Mouse (Mus musculus): Measurements from ENCODE around the gene Wdr41. TPM values are rescaled to one million over a fixed set of nuclear protein-coding genes. Genes with fewer than 3 reads are reported as not detected.

The Wdr41 gene
- polyA plus RNA-seq (2015; fragmentation: Nextera tagmentation; extraction: Ambion mirVana), result 26.4 and 27.0 TPM in 2 replicates

DNA sequence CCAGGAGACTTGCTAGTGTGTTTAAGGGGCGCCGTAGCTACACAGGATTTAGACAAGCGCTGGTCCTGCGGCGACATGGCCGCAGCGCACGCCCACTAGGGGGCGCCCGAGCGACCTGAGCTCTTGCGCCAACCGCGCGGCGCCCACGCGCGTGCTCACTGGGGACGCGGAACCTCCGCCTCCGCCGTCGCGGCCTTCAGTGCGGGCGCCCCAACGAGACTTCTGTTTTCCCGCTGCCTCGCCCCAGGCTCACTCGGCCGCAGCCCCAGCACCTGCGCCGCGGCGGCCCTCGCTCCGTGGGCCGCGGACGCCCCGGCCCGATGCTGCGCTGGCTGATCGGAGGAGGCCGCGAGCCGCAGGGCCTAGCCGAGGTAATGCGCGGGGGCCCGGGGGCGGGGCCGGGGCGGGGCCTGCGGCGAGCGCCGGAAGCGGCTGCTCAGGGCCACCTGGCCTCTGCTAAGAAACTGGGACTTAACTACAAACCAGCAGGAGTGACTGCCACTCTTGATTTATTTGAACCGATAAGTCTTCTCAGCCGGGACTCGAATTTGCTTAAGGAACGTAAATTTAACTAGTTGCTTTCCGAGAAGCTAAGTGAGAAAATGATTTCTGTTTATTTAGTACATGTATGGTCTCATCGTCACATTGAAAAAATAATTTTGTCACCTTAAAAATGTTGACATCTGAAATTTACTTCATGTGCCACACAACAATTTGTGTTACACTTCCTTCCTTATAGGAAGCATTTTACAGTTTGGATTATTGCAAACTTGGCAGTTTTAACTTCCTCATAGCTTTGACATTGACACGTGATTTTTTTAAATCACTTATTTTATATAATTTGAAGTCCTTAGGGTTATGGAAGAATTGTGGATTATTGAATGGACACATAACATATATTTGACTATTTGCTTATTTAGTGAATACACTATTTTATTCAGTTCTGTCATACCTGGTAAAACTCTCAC, at the start of gene Wdr41:
TSS of gene Wdr41 (plus strand) at position 126 of the 968 bp plus-strand sequence.
- 2% methylated on average over 68 of the region's 68 CpGs for WGBS
- peak; percentile 96 for ATAC-seq (ENCODE audit: insufficient number of reproducible peaks, low FRiP score, low TSS enrichment, low read depth)

DNA sequence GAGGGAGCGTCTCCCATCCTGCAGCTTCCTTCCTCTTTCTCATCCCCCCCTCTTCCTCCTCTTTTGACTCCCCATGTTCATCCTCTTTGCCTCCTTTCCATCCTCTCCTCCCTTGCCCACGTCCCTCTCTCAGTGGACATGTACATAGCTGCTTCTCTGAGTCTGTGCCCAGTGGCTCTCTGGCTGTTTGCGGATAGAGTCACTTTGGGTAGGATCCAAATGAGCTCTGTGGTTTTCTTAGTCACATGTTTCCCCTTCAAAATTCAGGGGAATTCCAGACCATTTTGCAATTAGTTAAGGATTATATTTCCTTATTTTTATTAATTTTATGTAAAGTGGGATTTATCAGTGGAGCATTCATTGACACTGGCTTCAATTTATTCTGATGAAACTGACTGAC, 48.1 kb upstream of the Wdr41 start:
- 60% methylated on average over 3 of the region's 3 CpGs for WGBS
- Histone ChIP-seq H3K4me3 (replicated peaks) (no peak overlapping the region), H3K9me3 (replicated peaks) (no peaks in the 10 kb centered on the region), H3K4me1 (no peaks in the 10 kb centered on the region), H3K36me3 (no peaks in the 10 kb centered on the region), H3K4me2 (replicated peaks) (no peak overlapping the region), H3K9ac (no peak overlapping the region), H3K27me3 (peaks cover 18% of the 10 kb centered on the region), H3K27ac (replicated peaks) (no peak overlapping the region)
- ATAC-seq (ENCODE audit: insufficient number of reproducible peaks, low FRiP score, low TSS enrichment, low read depth), result no peak

More for the DNA sequence above, at the start of gene Wdr41:
- peak within 1 kb of the TSS; percentile 98 for H3K27ac ChIP-seq (replicated peaks)
- H3K9ac ChIP-seq, result peak within 1 kb of the TSS; percentile 93
- H3K9me3 ChIP-seq (replicated peaks), result no peaks in the 10 kb centered on the region
- peaks cover 3% of the 10 kb centered on the region; the same call in 1 of the 2 replicates for H3K36me3 ChIP-seq
- H3K4me2 ChIP-seq (replicated peaks), result peak within 1 kb of the TSS; percentile 47
- H3K27me3 ChIP-seq, result no peaks in the 10 kb centered on the region
- peak within 1 kb of the TSS; percentile 73 for H3K4me3 ChIP-seq (replicated peaks)
- peaks cover 14% of the 10 kb centered on the region for H3K4me1 ChIP-seq

DNA sequence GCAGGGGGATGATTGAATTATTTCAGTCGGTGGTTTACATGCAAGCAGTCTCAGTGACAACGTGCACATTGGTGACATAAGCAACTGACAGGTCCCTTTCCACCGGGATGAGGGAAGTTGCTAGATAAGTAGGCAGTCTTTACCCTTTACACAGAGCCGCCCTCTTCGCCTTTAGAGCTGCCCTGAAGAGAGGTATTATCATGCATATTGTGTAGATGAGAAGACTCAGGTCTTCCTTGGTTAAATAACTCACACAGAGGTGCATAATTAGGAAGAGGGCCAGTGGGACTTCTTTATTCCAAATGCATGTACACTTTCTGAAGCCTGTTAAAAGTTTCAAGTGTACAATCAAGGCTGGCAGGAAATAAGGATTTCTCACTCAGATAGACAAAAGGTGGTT, 37.7 kb upstream of the Wdr41 start:
- no peaks in the 10 kb centered on the region for H3K9me3 ChIP-seq (replicated peaks)
- H3K4me3 ChIP-seq (replicated peaks), result no peak overlapping the region
- H3K27ac ChIP-seq (replicated peaks), result no peak overlapping the region
- no peak for ATAC-seq (ENCODE audit: insufficient number of reproducible peaks, low FRiP score, low TSS enrichment, low read depth)
- H3K27me3 ChIP-seq, result no peaks in the 10 kb centered on the region; the same call in 1 of the 2 replicates
- no peaks in the 10 kb centered on the region for H3K4me1 ChIP-seq
- WGBS, result 58% methylated on average over 5 of the region's 5 CpGs
- no peak overlapping the region for H3K9ac ChIP-seq
- H3K4me2 ChIP-seq (replicated peaks), result no peak overlapping the region
- H3K36me3 ChIP-seq, result no peaks in the 10 kb centered on the region

DNA sequence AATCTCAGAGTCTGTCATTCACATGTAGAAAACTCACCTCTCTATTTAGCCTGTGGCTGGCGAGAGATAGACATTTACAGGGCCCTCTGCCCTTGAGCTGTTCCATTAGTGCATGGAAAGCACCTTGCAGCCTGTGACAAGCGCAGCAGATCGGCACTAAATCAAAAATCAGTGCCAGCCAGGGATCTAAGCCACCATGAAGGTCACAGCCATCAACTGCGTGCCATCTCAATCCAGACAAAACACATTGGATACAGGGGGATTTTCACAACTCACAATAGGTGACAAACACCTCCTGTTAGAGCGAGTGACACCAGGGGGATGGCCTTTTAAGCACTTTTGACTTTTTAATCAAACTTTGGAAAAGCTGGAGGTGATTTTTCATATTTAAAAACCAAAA, 36.0 kb upstream of the Wdr41 start:
- H3K27me3 ChIP-seq, result no peaks in the 10 kb centered on the region; the same call in 1 of the 2 replicates
- no peak overlapping the region for H3K9ac ChIP-seq
- WGBS, result 66% methylated on average over 5 of the region's 5 CpGs
- no peaks in the 10 kb centered on the region for H3K36me3 ChIP-seq
- no peaks in the 10 kb centered on the region for H3K4me1 ChIP-seq
- no peak overlapping the region for H3K27ac ChIP-seq (replicated peaks)
- ATAC-seq (ENCODE audit: insufficient number of reproducible peaks, low FRiP score, low TSS enrichment, low read depth), result no peak
- H3K4me2 ChIP-seq (replicated peaks), result no peak overlapping the region
- no peaks in the 10 kb centered on the region for H3K9me3 ChIP-seq (replicated peaks)
- H3K4me3 ChIP-seq (replicated peaks), result no peak overlapping the region

DNA sequence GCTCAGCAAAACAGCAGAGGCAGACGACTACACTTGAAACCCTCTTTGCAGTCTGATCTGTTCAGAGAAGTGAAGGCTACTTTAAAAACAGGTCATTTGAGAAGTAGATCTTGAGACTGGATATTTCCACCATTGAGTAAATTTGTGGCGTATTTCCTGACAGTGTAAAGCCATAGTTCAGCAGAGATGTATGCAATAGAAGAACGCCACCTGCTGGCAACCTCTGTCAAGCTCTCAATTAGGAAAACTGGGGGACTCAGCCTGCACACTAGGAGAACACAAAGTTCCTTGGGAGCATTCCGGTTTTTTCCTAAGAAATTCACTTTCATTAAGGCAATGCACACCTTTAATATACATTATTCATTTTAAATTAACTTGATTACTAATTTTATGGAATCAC, 34.9 kb upstream of the Wdr41 start:
- Histone ChIP-seq H3K9me3 (replicated peaks) (no peaks in the 10 kb centered on the region), H3K9ac (no peak overlapping the region), H3K4me1 (no peaks in the 10 kb centered on the region), H3K36me3 (no peaks in the 10 kb centered on the region), H3K4me3 (replicated peaks) (no peak overlapping the region), H3K27ac (replicated peaks) (no peak overlapping the region), H3K27me3 (no peaks in the 10 kb centered on the region; the same call in 1 of the 2 replicates), H3K4me2 (replicated peaks) (no peak overlapping the region)
- WGBS, result 10% methylated on average over 4 of the region's 4 CpGs
- no peak for ATAC-seq (ENCODE audit: insufficient number of reproducible peaks, low FRiP score, low TSS enrichment, low read depth)

DNA sequence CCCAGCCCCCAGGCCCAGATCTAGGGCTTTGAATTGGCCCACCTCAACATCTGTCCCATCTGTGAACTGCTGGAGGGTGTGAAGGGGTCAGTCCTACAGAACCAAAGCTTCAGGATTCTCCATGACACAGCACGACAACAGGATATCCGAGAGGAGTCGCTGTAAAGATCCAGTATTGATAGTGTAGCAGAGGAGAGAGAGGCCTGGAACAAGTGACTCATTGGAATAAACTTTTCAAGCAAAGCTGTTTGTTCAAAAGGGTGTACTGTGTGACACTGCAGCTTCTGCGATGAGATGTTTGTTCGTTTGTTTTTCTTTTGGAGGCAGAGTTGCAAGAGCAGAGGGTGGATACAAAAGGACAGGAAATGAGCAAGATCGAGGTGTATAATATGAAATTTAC, 20.2 kb upstream of the Wdr41 start:
- Histone ChIP-seq H3K9me3 (replicated peaks) (no peaks in the 10 kb centered on the region), H3K36me3 (no peaks in the 10 kb centered on the region), H3K4me2 (replicated peaks) (no peak overlapping the region), H3K27me3 (no peaks in the 10 kb centered on the region), H3K27ac (replicated peaks) (no peak overlapping the region), H3K9ac (no peak overlapping the region), H3K4me3 (replicated peaks) (no peak overlapping the region), H3K4me1 (no peaks in the 10 kb centered on the region)
- no peak for ATAC-seq (ENCODE audit: insufficient number of reproducible peaks, low FRiP score, low TSS enrichment, low read depth)
- 63% methylated on average over 6 of the region's 6 CpGs for WGBS

DNA sequence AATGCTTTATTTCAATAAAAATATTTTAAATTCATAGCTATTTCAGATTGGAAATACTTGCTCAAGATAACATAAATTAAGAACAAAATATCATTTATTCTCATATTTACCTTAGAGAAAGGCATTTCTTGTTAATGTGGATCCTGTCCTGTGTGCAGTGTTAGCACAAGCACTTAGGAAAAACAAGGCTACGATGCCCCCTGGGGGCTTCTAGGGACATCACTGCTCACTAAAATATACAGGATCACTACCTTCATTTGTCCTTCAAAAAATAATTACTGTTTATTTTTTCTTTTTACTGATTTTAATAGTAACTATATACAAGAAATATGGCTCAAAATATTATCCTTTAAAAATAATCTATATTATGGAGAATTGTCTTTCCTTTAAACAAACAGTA, 18.2 kb upstream of the Wdr41 start:
- Histone ChIP-seq H3K4me1 (no peaks in the 10 kb centered on the region), H3K27ac (replicated peaks) (no peak overlapping the region), H3K27me3 (no peaks in the 10 kb centered on the region), H3K36me3 (no peaks in the 10 kb centered on the region), H3K9me3 (replicated peaks) (no peaks in the 10 kb centered on the region), H3K4me2 (replicated peaks) (no peak overlapping the region), H3K4me3 (replicated peaks) (no peak overlapping the region), H3K9ac (no peak overlapping the region)
- no peak for ATAC-seq (ENCODE audit: insufficient number of reproducible peaks, low FRiP score, low TSS enrichment, low read depth)
- WGBS, result 58% methylated on average over 1 of the region's 1 CpGs

DNA sequence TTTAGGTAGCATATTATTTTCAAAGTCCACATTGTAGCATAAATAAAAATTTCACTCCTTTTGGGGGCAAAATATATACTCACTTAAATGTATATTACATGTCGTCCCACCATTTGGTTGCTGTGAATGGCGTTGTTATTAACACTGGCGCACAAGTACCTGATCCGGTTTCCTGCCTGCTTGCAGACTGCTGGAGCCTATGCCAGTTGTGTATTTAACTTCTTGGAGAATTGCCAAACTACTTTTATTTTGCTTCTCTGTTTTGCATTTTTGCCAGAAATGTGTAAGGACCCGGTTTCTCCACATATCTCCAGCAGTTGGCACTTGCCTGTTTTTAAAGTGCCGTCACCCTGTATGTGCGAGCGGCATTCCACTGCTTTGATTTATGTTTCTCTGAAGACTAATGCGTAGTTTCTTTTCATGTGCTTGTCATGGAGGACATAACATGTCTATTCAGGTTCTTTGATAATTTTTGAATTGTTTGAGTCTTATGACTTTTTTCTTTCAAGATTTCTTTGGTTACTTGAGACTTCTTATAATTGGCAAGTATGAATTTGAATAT, 6.1 kb upstream of the Wdr41 start:
- 31% methylated on average over 9 of the region's 9 CpGs for WGBS
- Histone ChIP-seq H3K27me3 (no peaks in the 10 kb centered on the region), H3K27ac (replicated peaks) (no peak overlapping the region), H3K9me3 (replicated peaks) (no peaks in the 10 kb centered on the region), H3K36me3 (no peaks in the 10 kb centered on the region), H3K4me1 (peaks cover 3% of the 10 kb centered on the region; the same call in 1 of the 2 replicates), H3K4me2 (replicated peaks) (no peak overlapping the region), H3K4me3 (replicated peaks) (no peak overlapping the region), H3K9ac (no peak overlapping the region)
- no peak for ATAC-seq (ENCODE audit: insufficient number of reproducible peaks, low FRiP score, low TSS enrichment, low read depth)

DNA sequence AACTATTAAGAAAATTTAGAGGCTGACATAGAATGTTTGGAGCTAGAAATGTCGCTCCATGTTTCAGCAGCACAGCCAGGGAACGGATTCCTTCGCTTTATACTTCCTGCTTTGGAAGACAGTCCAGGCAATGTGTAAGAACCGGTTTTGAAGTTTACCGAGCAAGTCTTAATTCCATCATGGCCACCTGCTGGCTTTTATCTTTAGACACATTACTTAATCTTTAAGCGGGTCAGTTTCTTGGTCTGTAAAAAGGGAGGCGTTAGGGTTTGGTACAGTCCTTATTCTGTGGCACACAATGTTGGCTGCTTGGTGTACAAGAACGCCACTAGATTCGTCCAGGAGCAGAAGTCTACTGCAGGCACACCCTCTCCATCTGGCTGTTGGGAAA, 321 bp upstream of the Wdr41 start:
- H3K9ac ChIP-seq, result peak overlapping the region; percentile 93; the same call in 1 of the 2 replicates
- peak overlapping the region; percentile 73 for H3K4me3 ChIP-seq (replicated peaks)
- H3K36me3 ChIP-seq, result peaks cover 3% of the 10 kb centered on the region; the same call in 1 of the 2 replicates
- peak overlapping the region; percentile 47 for H3K4me2 ChIP-seq (replicated peaks)
- H3K27ac ChIP-seq (replicated peaks), result peak overlapping the region; percentile 98
- peaks cover 14% of the 10 kb centered on the region for H3K4me1 ChIP-seq
- no peaks in the 10 kb centered on the region for H3K9me3 ChIP-seq (replicated peaks)
- 20% methylated on average over 9 of the region's 9 CpGs for WGBS
- no peaks in the 10 kb centered on the region for H3K27me3 ChIP-seq
- no peak for ATAC-seq (ENCODE audit: insufficient number of reproducible peaks, low FRiP score, low TSS enrichment, low read depth)

DNA sequence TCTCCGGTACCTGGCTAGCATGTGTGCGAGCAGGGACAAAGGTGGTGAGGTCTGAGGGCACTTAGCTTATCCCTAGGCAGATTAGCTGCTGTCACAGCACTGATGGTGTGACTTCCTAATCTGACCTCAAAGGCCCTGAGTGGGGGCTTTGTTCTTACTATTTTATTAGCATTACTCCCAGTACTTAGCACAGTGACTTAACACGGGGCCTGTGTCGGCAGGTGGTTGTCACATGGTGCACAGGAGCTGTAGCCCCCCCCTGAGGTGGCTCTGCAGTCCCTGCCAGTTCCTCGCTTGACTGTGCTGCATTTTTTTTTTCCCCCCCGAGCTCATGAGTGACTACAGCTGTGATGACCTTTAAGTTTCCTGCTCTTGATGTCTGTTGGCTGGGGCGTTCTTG, 2.9 kb downstream of the Wdr41 start:
- Histone ChIP-seq H3K4me2 (replicated peaks) (no peak overlapping the region), H3K4me1 (peaks cover 14% of the 10 kb centered on the region), H3K27ac (replicated peaks) (no peak overlapping the region), H3K4me3 (replicated peaks) (no peak overlapping the region), H3K9ac (no peak overlapping the region), H3K36me3 (peaks cover 3% of the 10 kb centered on the region; the same call in 1 of the 2 replicates), H3K9me3 (replicated peaks) (no peaks in the 10 kb centered on the region), H3K27me3 (no peaks in the 10 kb centered on the region)
- ATAC-seq (ENCODE audit: insufficient number of reproducible peaks, low FRiP score, low TSS enrichment, low read depth), result no peak
- WGBS, result 46% methylated on average over 7 of the region's 7 CpGs

DNA sequence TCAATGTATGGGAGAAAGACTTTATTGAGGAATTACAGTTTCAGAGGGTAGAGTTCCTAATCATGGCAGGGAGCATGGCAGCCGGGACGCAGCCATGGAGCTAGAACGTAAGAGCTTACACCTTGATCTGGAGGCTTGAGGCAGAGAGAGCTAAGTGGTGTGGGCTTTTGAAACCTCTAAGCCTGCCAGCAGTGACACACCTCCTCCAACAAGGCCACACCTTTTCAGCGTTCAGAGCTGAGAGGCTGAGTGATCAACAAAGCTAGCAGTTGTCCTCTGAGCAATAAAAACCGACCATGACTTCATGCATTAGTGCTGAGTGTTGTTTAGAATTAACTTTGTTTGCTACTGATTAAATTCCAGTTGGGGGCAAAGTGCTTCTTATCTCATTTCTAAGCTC, 14.4 kb downstream of the Wdr41 start:
- no peak overlapping the region for H3K9ac ChIP-seq
- H3K27me3 ChIP-seq, result no peaks in the 10 kb centered on the region
- no peak overlapping the region for H3K4me2 ChIP-seq (replicated peaks)
- no peak overlapping the region for H3K27ac ChIP-seq (replicated peaks)
- H3K36me3 ChIP-seq, result no peaks in the 10 kb centered on the region
- 59% methylated on average over 5 of the region's 5 CpGs for WGBS
- H3K9me3 ChIP-seq (replicated peaks), result no peaks in the 10 kb centered on the region
- no peak overlapping the region for H3K4me3 ChIP-seq (replicated peaks)
- ATAC-seq (ENCODE audit: insufficient number of reproducible peaks, low FRiP score, low TSS enrichment, low read depth), result no peak
- H3K4me1 ChIP-seq, result no peaks in the 10 kb centered on the region

Measured in embryonic facial prominence, embryonic 15.5 days (tissue).